Mouse (Mus musculus): ENCODE data around the gene Uqcrc2.

- no peak for TF ChIP-seq CTCF (IDR thresholded peaks at IDR 0.05; ENCODE audit: borderline replicate concordance, control insufficient read depth, extremely low read depth, insufficient read depth, low read length, poor library complexity)
- TF ChIP-seq POLR2A (IDR thresholded peaks at IDR 0.05; ENCODE audit: control insufficient read depth, extremely low read depth, insufficient read depth, low read length, poor library complexity), result no peak
Observed at GRCm38 (mm10) chr7:120695196-120695595, 60.2 kb downstream of the Uqcrc2 start.
